In genomic region chr1:185519811-185520210, GRCm38 (mm10) we compare ENCODE assay signal across 30 mouse cellular contexts.
DNase-seq lines count a peak whose midpoint lies in the region; ATAC-seq and TF ChIP-seq lines count a peak whose summit lies in the region.
"Had no signal": no experiment of that assay in that cellular context is flagged by ENCODE, and none has a peak within 500 bp of the region (broad histone marks: within the 10 kb centered on the region; RNA-seq: fewer than 3 reads in every experiment).

No protein-coding gene starts in this region.

- H3K27ac ChIP-seq in heart, embryonic 13.5 days (replicated peaks), result no peak overlapping the region
- no peak overlapping the region for H3K27ac ChIP-seq in heart, adult 2 months
- peak overlapping the region; percentile 42; the same call in 1 of the 2 replicates for H3K27ac ChIP-seq in limb, embryonic 10.5 days
- H3K27ac ChIP-seq in limb, embryonic 14.5 days (replicated peaks; ENCODE audit: low read depth, low read length), result 0 out of 2 replicates have a peak overlapping the region, but pooled peaks have one; percentile 8
- H3K27ac ChIP-seq in liver, embryonic 12.5 days, result no peak overlapping the region
- H3K27ac ChIP-seq in stomach, postnatal 0 days (replicated peaks), result no peak overlapping the region
- H3K27ac ChIP-seq: embryonic facial prominence, embryonic 13.5 days; forebrain, embryonic 12.5 days; heart, embryonic 15.5 days; hindbrain, embryonic 14.5 days; hindbrain, postnatal 0 days had no signal

- TF ChIP-seq POLR2A in heart, adult 2 months (IDR thresholded peaks at IDR 0.05; ENCODE audit: insufficient read depth, low read depth, low read length), result no peak
- TF ChIP-seq POLR2A in limb, embryonic 14.5 days (IDR thresholded peaks at IDR 0.05; ENCODE audit: borderline replicate concordance, extremely low read depth, insufficient read depth, insufficient read length), result no peak

- H3K4me2 ChIP-seq in heart, embryonic 13.5 days, result no peak overlapping the region
- no peak overlapping the region for H3K4me2 ChIP-seq in limb, embryonic 14.5 days (replicated peaks; ENCODE audit: low read depth, low read length, severe bottlenecking)
- H3K4me2 ChIP-seq in liver, embryonic 12.5 days, result no peak overlapping the region
- H3K4me2 ChIP-seq in stomach, postnatal 0 days (replicated peaks; ENCODE audit: low read depth), result no peak overlapping the region
- H3K4me2 ChIP-seq: embryonic facial prominence, embryonic 13.5 days; forebrain, embryonic 12.5 days; heart, embryonic 11.5 days; heart, embryonic 15.5 days; hindbrain, embryonic 14.5 days had no signal

- no peaks in the 10 kb centered on the region for H3K9me3 ChIP-seq in heart, embryonic 13.5 days
- no peaks in the 10 kb centered on the region for H3K9me3 ChIP-seq in limb, embryonic 10.5 days (replicated peaks)
- H3K9me3 ChIP-seq in limb, embryonic 14.5 days (ENCODE audit: control insufficient read depth, low read length), result no peaks in the 10 kb centered on the region
- H3K9me3 ChIP-seq in liver, embryonic 12.5 days (replicated peaks), result no peaks in the 10 kb centered on the region
- H3K9me3 ChIP-seq in stomach, postnatal 0 days (ENCODE audit: control insufficient read depth, low read length), result no peaks in the 10 kb centered on the region
- H3K9me3 ChIP-seq: embryonic facial prominence, embryonic 13.5 days; forebrain, embryonic 12.5 days; heart, embryonic 15.5 days had no signal

- peaks cover 7% of the 10 kb centered on the region for H3K4me1 ChIP-seq in heart, embryonic 13.5 days
- no peaks in the 10 kb centered on the region for H3K4me1 ChIP-seq in heart, adult 2 months (ENCODE audit: control insufficient read depth, insufficient read depth, low read length)
- peaks cover 24% of the 10 kb centered on the region for H3K4me1 ChIP-seq in limb, embryonic 10.5 days
- H3K4me1 ChIP-seq in limb, embryonic 14.5 days (ENCODE audit: control insufficient read depth, insufficient read depth, low read length), result peaks cover 11% of the 10 kb centered on the region
- peaks cover 33% of the 10 kb centered on the region for H3K4me1 ChIP-seq in liver, embryonic 12.5 days
- no peaks in the 10 kb centered on the region for H3K4me1 ChIP-seq in stomach, postnatal 0 days (replicated peaks; ENCODE audit: control insufficient read depth, insufficient read depth)
- H3K4me1 ChIP-seq: forebrain, embryonic 12.5 days; heart, embryonic 15.5 days had no signal

- intact Hi-C loops in heart, adult 2 months (cut with DNase I), result no loop called here

- no peaks in the 10 kb centered on the region for H3K36me3 ChIP-seq in heart, embryonic 13.5 days
- H3K36me3 ChIP-seq in heart, adult 2 months (ENCODE audit: control insufficient read depth, insufficient read depth, low read length), result no peaks in the 10 kb centered on the region
- no peaks in the 10 kb centered on the region for H3K36me3 ChIP-seq in limb, embryonic 10.5 days
- H3K36me3 ChIP-seq in limb, embryonic 14.5 days (ENCODE audit: control insufficient read depth, insufficient read depth, low read length), result no peaks in the 10 kb centered on the region
- no peaks in the 10 kb centered on the region for H3K36me3 ChIP-seq in liver, embryonic 12.5 days
- no peaks in the 10 kb centered on the region for H3K36me3 ChIP-seq in stomach, postnatal 0 days (ENCODE audit: control insufficient read depth, insufficient read depth, low read length)
- H3K36me3 ChIP-seq: embryonic facial prominence, embryonic 13.5 days; forebrain, embryonic 12.5 days; heart, embryonic 15.5 days had no signal

- no peak for ATAC-seq in heart, embryonic 13.5 days (ENCODE audit: extremely low read depth, insufficient number of reproducible peaks, low FRiP score, low TSS enrichment)
- ATAC-seq in limb, embryonic 14.5 days (ENCODE audit: low FRiP score, low read depth), result peak; percentile 53; the same call in 1 of the 2 replicates
- no peak for ATAC-seq in liver, embryonic 12.5 days
- ATAC-seq in stomach, postnatal 0 days (ENCODE audit: low FRiP score, low TSS enrichment), result no peak
- ATAC-seq: CD4-positive, CD25-positive, alpha-beta regulatory T cell, adult 4 months; forebrain, embryonic 16.5 days; hindbrain, postnatal 0 days; inflammation-experienced regulatory T-cells, adult 6 months; intestine, embryonic 16.5 days; Patski had no signal

- H3K27me3 ChIP-seq in heart, embryonic 13.5 days (replicated peaks), result no peaks in the 10 kb centered on the region
- H3K27me3 ChIP-seq in heart, adult 2 months (ENCODE audit: control insufficient read depth, insufficient read depth, low read length), result 0 out of 2 replicates have a peak, but pooled peaks cover 2% of the 10 kb centered on the region
- no peaks in the 10 kb centered on the region for H3K27me3 ChIP-seq in limb, embryonic 10.5 days (ENCODE audit: low read depth, poor library complexity, severe bottlenecking)
- H3K27me3 ChIP-seq in limb, embryonic 14.5 days (ENCODE audit: control insufficient read depth, insufficient read depth, low read length), result no peaks in the 10 kb centered on the region
- H3K27me3 ChIP-seq in liver, embryonic 12.5 days (replicated peaks), result no peaks in the 10 kb centered on the region
- H3K27me3 ChIP-seq in stomach, postnatal 0 days (ENCODE audit: control insufficient read depth, insufficient read depth, low read length), result no peaks in the 10 kb centered on the region
- H3K27me3 ChIP-seq: embryonic facial prominence, embryonic 13.5 days; forebrain, embryonic 12.5 days; heart, embryonic 15.5 days; Patski had no signal

- WGBS in heart, embryonic 13.5 days, result 24% methylated on average over 3 of the region's 3 CpGs
- 37% methylated on average over 3 of the region's 3 CpGs for WGBS in heart, adult 2 months
- WGBS in limb, embryonic 10.5 days, result 30% methylated on average over 3 of the region's 3 CpGs
- 22% methylated on average over 3 of the region's 3 CpGs for WGBS in limb, embryonic 14.5 days
- WGBS in liver, embryonic 12.5 days (ENCODE audit: insufficient replicate concordance), result 44% methylated on average over 3 of the region's 3 CpGs
- 39% methylated on average over 3 of the region's 3 CpGs for WGBS in stomach, postnatal 0 days

- no peak for TF ChIP-seq EP300 in heart, adult 2 months (IDR thresholded peaks at IDR 0.05; ENCODE audit: insufficient read depth, low read depth, low read length)
- TF ChIP-seq EP300 in stomach, postnatal 0 days (optimal IDR thresholded peaks at IDR 0.05), result no peak

- H3K79me2 ChIP-seq in heart, adult 2 months (replicated peaks; ENCODE audit: control insufficient read depth, insufficient read depth, low read length), result no peaks in the 10 kb centered on the region

- no peak overlapping the region for H3K4me3 ChIP-seq in heart, embryonic 13.5 days
- no peak overlapping the region for H3K4me3 ChIP-seq in heart, adult 2 months
- H3K4me3 ChIP-seq in limb, embryonic 10.5 days, result no peak overlapping the region
- no peak overlapping the region for H3K4me3 ChIP-seq in limb, embryonic 14.5 days (replicated peaks; ENCODE audit: low read length)
- no peak overlapping the region for H3K4me3 ChIP-seq in liver, embryonic 12.5 days
- no peak overlapping the region for H3K4me3 ChIP-seq in stomach, postnatal 0 days (ENCODE audit: low read depth, low read length)
- H3K4me3 ChIP-seq: embryonic facial prominence, embryonic 13.5 days; erythroblast, embryonic 14.5 days; forebrain, embryonic 12.5 days; heart, embryonic 15.5 days had no signal

- H3K9ac ChIP-seq in heart, embryonic 13.5 days, result peak overlapping the region; percentile 7; the same call in 1 of the 2 replicates
- no peak overlapping the region for H3K9ac ChIP-seq in heart, adult 2 months (ENCODE audit: low read depth, low read length)
- 0 out of 2 replicates have a peak overlapping the region, but pooled peaks have one; percentile 25 for H3K9ac ChIP-seq in limb, embryonic 14.5 days (ENCODE audit: low read depth, low read length, severe bottlenecking)
- no peak overlapping the region for H3K9ac ChIP-seq in liver, embryonic 12.5 days
- H3K9ac ChIP-seq in stomach, postnatal 0 days (ENCODE audit: low read length), result no peak overlapping the region
- H3K9ac ChIP-seq: embryonic facial prominence, embryonic 13.5 days; forebrain, embryonic 12.5 days; heart, embryonic 15.5 days; hindbrain, embryonic 14.5 days had no signal

- DNase-seq in heart, adult 2 months, result no peak
- DNase-seq in A20 (ENCODE audit: low read depth, low spot score), result peak; percentile 2
- DNase-seq in limb, embryonic 10.5 days (ENCODE audit: low spot score), result no peak
- no peak for DNase-seq in limb, embryonic 14.5 days (ENCODE audit: low spot score)
- DNase-seq in layer of hippocampus, adult 8-10 months (ENCODE audit: low spot score in 2 of 2), result no peak
- DNase-seq in stomach, postnatal 0 days (ENCODE audit: low spot score), result no peak
- DNase-seq: adrenal gland, adult 2 months; adrenal gland, postnatal 14 days; cerebellum, adult 11 months; cerebellum, adult 2 months; cerebellum, adult 9-11 months; cerebellum, postnatal 25 days; gastrocnemius, postnatal 10 days; gastrocnemius, postnatal 36 days; heart, postnatal 10 days; heart, postnatal 4 days had no signal

- TF ChIP-seq CTCF in heart, adult 2 months (IDR thresholded peaks at IDR 0.05), result no peak
- no peak for TF ChIP-seq CTCF in stomach, postnatal 0 days (IDR thresholded peaks at IDR 0.05; ENCODE audit: low read depth)

Comparison
In these comparisons a context has a peak if more than half of its experiments do, and no peak if none do; other contexts are left out.
1. H3K9ac ChIP-seq: peak in heart, embryonic 13.5 days (single experiment) and limb, embryonic 14.5 days (single experiment); none in heart, adult 2 months (single experiment), liver, embryonic 12.5 days (single experiment) and stomach, postnatal 0 days (single experiment).
2. H3K27ac ChIP-seq: peak in limb, embryonic 10.5 days (single experiment) and limb, embryonic 14.5 days (single experiment); none in heart, embryonic 13.5 days (single experiment), heart, adult 2 months (single experiment), liver, embryonic 12.5 days (single experiment) and stomach, postnatal 0 days (single experiment).